In the genomic region with DNA sequence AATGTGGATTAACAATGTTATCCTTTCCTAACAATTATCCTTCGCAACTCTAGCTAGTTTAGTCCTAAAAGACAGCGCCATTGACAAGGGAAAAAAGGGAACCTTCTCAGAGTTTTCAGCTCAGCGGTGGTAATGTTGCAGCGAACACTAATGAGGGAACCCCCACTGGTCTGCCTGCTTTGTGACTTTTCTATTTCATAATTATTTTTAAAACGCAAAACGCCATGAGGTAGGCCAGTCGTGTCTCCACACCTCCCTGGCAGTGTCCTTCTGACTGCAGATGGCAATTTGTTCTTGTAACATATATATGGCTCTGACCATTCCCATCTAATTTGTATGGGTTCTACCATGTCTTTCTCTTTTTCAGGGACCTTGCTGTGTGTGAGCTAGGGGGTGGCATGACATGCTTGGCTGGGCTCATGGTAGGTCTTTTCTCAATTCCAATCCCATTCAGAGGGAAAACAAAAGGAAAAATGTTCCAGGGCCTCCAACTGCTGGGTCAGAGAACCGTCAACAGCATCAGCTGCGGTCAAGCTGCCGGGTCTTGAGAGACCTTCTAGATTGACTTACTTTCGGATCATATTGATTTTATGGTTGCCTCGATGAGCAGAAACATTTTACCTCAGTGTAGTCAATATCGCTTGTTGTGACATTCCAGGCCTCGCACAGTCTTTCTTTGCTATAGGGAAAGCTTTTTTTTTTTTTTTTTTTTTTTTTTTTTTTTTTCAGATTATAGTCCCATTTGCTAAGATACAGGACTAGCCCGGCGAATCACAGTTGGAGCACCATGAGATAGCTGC, we compare ENCODE assay signal across 16 mouse cellular contexts.
DNase-seq lines count a peak whose midpoint lies in the region; ATAC-seq lines count a peak whose summit lies in the region.
"Had no signal": no experiment of that assay in that cellular context is flagged by ENCODE, and none has a peak within 500 bp of the region (broad histone marks: within the 10 kb centered on the region; RNA-seq: fewer than 3 reads in every experiment).

No protein-coding gene starts in this region.

- no peak overlapping the region for H3K9ac ChIP-seq in forebrain, embryonic 12.5 days
- no peak overlapping the region for H3K9ac ChIP-seq in hindbrain, embryonic 15.5 days
- H3K9ac ChIP-seq in neural tube, embryonic 11.5 days (ENCODE audit: low read length), result no peak overlapping the region
- H3K9ac ChIP-seq: heart, embryonic 15.5 days; lung, embryonic 14.5 days had no signal

- peak; percentile 31 for DNase-seq in embryo, embryonic 10 days (ENCODE audit: low spot score)
- DNase-seq in neural tube, embryonic 11.5 days (ENCODE audit: low spot score), result no peak
- DNase-seq in gastrocnemius, postnatal 25 days, result no peak
- DNase-seq in left cerebral cortex, adult 18-20 months (ENCODE audit: low spot score in 2 of 2), result no peak
- no peak for DNase-seq in cerebellum, adult 11 months
- DNase-seq: adrenal gland, postnatal 10 days; cerebellum, adult 11-12 months; gastrocnemius, postnatal 14 days; kidney, postnatal 14 days; liver; lung, embryonic 14.5 days had no signal

- H3K4me3 ChIP-seq in forebrain, embryonic 12.5 days (replicated peaks), result no peak overlapping the region
- no peak overlapping the region for H3K4me3 ChIP-seq in hindbrain, embryonic 15.5 days
- H3K4me3 ChIP-seq in neural tube, embryonic 11.5 days (ENCODE audit: low read depth, low read length), result no peak overlapping the region
- H3K4me3 ChIP-seq: heart, embryonic 15.5 days; left cerebral cortex, adult 2 months; megakaryocyte, embryonic 14.5 days had no signal

- WGBS in forebrain, embryonic 12.5 days, result 12% methylated on average over 16 of the region's 16 CpGs
- 25% methylated on average over 16 of the region's 16 CpGs for WGBS in hindbrain, embryonic 15.5 days
- 59% methylated on average over 16 of the region's 16 CpGs for WGBS in neural tube, embryonic 11.5 days

- ATAC-seq in forebrain, embryonic 12.5 days (ENCODE audit: low FRiP score), result peak; percentile 64
- ATAC-seq in hindbrain, embryonic 15.5 days (ENCODE audit: low FRiP score, low read depth), result no peak; the same call in 1 of the 2 replicates
- ATAC-seq in neural tube, embryonic 11.5 days (ENCODE audit: insufficient read depth, low FRiP score, low TSS enrichment), result peak; percentile 50; the same call in 1 of the 2 replicates

- H3K4me2 ChIP-seq in forebrain, embryonic 12.5 days, result peak overlapping the region; percentile 33
- H3K4me2 ChIP-seq in hindbrain, embryonic 15.5 days, result peak overlapping the region; percentile 45; the same call in 1 of the 2 replicates
- no peak overlapping the region for H3K4me2 ChIP-seq in neural tube, embryonic 11.5 days (ENCODE audit: low read depth)
- H3K4me2 ChIP-seq: heart, embryonic 15.5 days; lung, embryonic 14.5 days had no signal

- peaks cover 45% of the 10 kb centered on the region for H3K4me1 ChIP-seq in forebrain, embryonic 12.5 days
- peaks cover 29% of the 10 kb centered on the region for H3K4me1 ChIP-seq in hindbrain, embryonic 15.5 days (replicated peaks)
- H3K4me1 ChIP-seq in neural tube, embryonic 11.5 days (ENCODE audit: control insufficient read depth, insufficient read depth, low read length), result peaks cover 9% of the 10 kb centered on the region
- H3K4me1 ChIP-seq: megakaryocyte, embryonic 14.5 days had no signal

- no peaks in the 10 kb centered on the region for H3K9me3 ChIP-seq in forebrain, embryonic 12.5 days
- no peaks in the 10 kb centered on the region for H3K9me3 ChIP-seq in hindbrain, embryonic 15.5 days
- no peaks in the 10 kb centered on the region for H3K9me3 ChIP-seq in neural tube, embryonic 11.5 days (ENCODE audit: control insufficient read depth, low read length)
- H3K9me3 ChIP-seq: heart, embryonic 15.5 days had no signal

- H3K36me3 ChIP-seq in forebrain, embryonic 12.5 days (replicated peaks), result no peaks in the 10 kb centered on the region
- no peaks in the 10 kb centered on the region for H3K36me3 ChIP-seq in hindbrain, embryonic 15.5 days
- no peaks in the 10 kb centered on the region for H3K36me3 ChIP-seq in neural tube, embryonic 11.5 days (ENCODE audit: control insufficient read depth, insufficient read depth, low read length)
- H3K36me3 ChIP-seq: heart, embryonic 15.5 days had no signal

- peak overlapping the region; percentile 81 for H3K27ac ChIP-seq in forebrain, embryonic 12.5 days
- no peak overlapping the region for H3K27ac ChIP-seq in hindbrain, embryonic 15.5 days (replicated peaks)
- no peak overlapping the region for H3K27ac ChIP-seq in neural tube, embryonic 11.5 days (ENCODE audit: low read depth, low read length)
- H3K27ac ChIP-seq: heart, embryonic 15.5 days; left cerebral cortex, adult 2 months had no signal

- H3K27me3 ChIP-seq in forebrain, embryonic 12.5 days, result peaks cover 21% of the 10 kb centered on the region
- peaks cover 14% of the 10 kb centered on the region for H3K27me3 ChIP-seq in hindbrain, embryonic 15.5 days
- H3K27me3 ChIP-seq in neural tube, embryonic 11.5 days (ENCODE audit: control insufficient read depth, insufficient read depth, low read length), result no peaks in the 10 kb centered on the region
- H3K27me3 ChIP-seq: heart, embryonic 15.5 days; megakaryocyte, embryonic 14.5 days had no signal
